Mouse (Mus musculus) spleen, adult 18-20 months (tissue): ENCODE data around the gene AC124502.3.
A peak's percentile ranks its signal among the peaks of the same experiment; 100 is the strongest.
"Not testable (repeated sequence)": the region's sequence is repeated elsewhere in the genome, so short reads cannot be mapped to it uniquely, and the experiment has no call there.

Source experiments
- DNase-seq, 2 experiments: peaks; one replicate each; pipeline ENCODE4 v3.0.0; 2022; ENCODE audit warnings: mixed read lengths in 2 of 2

The AC124502.3 gene

DNA sequence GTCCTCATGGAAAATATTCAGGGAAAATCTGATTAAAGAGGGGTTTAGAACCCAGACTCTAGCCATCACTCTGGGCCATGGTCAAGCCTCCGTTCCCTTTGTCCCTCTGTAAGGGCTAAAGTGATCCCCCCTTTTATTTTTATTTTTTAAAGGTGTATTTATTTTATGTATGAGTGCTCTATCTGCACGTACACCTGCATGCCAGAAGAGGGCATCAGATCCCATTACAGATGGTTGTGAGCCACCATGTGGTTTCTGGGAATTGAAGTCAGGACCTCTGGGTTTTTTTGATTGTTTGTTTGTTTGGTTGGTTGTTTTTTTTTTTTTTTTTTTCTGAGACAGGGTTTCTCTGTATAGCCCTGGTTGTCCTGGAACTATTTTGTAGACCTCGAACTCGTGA, 47.8 kb downstream of the AC124502.3 start:
- DNase-seq, result not testable (repeated sequence)

DNA sequence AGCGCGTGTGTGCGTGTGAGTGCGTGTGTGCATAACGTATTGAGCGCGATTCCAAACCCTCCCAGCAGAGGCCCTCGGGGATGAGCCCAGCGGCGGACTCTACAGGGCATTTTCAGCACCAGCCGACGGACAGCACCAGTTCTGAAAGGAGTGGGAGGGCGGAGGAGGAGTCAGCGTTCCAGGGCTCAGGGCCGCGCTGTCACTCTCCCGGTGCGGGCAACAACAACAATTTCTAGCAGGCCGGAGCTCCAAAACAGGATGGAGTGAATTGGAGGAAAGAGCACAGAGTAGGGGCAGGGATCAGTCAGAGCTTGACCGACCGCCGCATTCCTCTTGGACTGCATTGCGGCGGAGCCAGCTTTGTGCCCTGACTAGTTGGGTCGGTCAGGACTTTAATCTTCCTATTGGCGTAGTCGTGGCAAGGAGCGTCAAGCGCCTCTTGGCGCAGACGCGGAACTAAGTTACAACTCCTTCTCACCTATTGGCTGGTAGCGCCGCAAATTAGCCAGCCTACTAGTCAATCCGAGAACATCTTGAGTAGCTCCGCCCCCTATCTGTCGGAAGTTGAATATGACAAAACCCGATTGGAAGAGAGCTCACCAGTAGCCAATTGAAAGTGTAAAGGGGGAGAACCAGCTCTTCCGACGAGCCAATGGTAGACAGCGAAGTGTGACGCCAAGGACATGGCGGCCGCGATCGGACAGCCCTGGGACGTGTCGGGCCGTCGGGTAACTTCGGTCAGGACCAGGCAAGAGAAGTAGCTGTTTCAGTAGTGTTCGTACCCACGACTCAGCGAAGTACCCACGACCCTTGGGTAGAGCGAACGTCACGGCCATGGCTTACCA, 49.4 kb downstream of the AC124502.3 start, which contains the start of gene Yif1a:
Yif1a (plus strand) TSS at position 655 of the 845 bp plus-strand sequence.
- DNase-seq, result peak; percentile 80 to 85

- DNase-seq, result no peak
These were observed 50.6 kb downstream of the AC124502.3 start for GRCm38 (mm10) chr19:5089324-5089723.

DNA sequence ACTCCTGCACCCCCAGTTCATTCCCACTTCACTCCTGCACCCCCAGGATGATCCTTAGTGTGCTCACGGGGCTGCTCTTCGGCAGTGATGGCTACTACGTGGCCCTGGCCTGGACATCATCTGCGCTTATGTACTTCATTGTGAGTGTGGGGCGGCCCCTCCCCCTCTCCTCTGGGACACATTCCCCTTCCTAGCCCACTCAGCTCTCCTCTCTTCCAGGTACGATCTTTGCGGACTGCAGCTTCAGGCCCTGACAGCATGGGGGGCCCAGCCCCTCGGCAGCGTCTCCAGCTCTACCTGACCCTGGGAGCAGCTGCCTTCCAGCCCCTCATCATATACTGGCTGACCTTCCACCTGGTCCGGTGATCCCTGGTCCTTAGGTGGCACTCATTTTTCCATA, 53.4 kb downstream of the AC124502.3 start:
- no peak for DNase-seq

- DNase-seq, result no peak
These were observed 55.0 kb downstream of the AC124502.3 start for GRCm38 (mm10) chr19:5093481-5094242.

DNA sequence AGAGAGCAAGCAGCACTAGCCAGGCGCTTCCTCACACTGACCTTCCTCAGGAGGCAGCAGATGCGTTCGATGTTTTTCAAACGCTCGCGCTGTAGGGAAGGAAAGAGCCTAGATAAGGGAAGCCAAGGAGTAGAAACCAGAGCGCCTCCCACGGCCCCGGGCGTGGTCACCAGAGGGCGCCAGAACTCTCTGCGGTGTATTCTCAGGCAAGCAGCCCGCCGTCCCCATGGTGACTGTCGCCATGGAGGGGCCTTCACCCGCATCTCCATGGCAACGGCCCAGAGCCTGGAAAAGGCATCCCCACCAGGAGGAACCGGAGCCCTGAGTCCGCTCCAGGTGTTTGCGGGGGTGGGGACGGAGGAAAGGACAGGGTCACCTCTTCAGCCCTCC, 55.5 kb downstream of the AC124502.3 start:
- DNase-seq, result peak; percentile 70 to 91

- no peak for DNase-seq
These were observed 56.2 kb downstream of the AC124502.3 start for GRCm38 (mm10) chr19:5094746-5095417.

GRCm38 (mm10) chr19:5095887-5096474, 57.3 kb downstream of the AC124502.3 start:
- DNase-seq, result no peak

DNA sequence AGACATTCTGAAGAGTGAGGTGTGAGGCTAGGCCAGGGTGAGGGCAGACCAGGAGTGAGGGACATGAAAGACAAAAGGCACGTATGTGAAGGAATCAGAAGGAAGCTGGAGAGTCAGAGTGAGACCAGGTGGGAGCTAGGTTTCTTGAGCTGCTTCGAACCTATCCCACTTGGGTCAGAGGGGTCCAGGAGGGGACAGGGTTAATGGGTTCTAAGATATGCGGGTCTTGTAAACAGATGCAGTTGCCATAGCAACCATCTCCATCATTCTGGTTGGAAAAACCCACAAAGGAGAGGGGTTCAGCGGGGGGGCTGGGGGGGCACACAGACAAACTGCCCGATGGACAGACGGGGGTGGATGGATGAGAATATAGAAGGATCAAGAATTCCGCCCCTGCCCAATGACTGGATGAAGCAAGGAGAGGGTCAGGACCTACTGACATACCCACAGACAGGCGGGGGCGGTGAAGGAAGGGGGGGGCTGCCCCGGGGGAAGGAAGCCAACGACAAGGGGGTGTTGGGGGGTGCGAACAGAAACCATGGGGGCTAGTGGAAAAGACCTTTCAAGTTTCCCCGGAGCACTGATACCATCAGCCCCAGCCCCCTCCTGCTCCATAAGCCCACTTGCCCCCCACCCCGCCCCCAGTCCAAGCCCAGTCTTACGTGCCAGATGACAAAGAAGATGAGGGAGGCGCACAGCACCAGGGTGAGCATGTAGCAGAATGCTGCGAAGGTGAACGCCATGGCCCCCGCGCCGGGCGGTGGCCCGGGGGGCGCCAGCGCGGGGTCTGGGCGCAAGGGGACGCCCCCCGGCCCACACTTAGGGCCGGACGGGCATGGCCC, 59.1 kb downstream of the AC124502.3 start:
- DNase-seq, result no peak

GRCm38 (mm10) chr19:5098363-5099143, 59.9 kb downstream of the AC124502.3 start, which contains the start of gene Cnih2:
TSS of gene Cnih2 (minus strand) at chr19:5098521.
- peak in 1 of 2 experiments; percentile 64 for DNase-seq
